ENCODE assay signal across 1 mouse cellular context in the genomic region with DNA sequence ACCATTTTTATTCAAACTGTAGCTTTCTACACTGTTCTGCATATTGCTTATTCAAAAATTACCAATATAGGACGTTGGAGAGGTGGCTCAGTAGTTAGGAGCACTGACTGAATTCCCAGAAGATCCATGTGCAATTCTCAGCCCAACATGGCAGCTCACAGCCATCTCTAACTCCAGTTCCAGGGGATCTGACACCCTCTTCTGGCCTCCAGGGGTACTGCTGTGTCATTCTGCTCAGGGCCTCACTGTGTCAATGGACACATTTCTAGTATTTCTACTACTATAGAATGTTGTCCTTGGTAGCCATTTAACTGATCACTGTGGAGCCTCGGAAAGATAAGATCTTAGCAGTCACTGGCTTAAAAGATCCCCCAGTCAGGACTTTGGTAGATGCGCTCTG.
TF ChIP-seq lines count a peak whose summit lies in the region.

No protein-coding gene starts in this region.

TF ChIP-seq in MEL, 35 proteins besides CTCF, POLR2A, EP300 and RAD21 (continued from another document):
- no peak for TF ChIP-seq USF2 (IDR thresholded peaks at IDR 0.05; ENCODE audit: borderline replicate concordance in 1 of 2, insufficient read depth in 1 of 2, low read depth in 1 of 2, low read length in 2 of 2)
- TF ChIP-seq MAX (IDR thresholded peaks at IDR 0.05; ENCODE audit: low read length): 0 out of 2 replicates have a peak, but pooled peaks have one; percentile 6
